Mouse (Mus musculus) kidney, adult 11 months (tissue): ENCODE data around the gene Ap2b1.

Experiments
- DNase-seq: peaks from one replicate; pipeline ENCODE4 v3.0.0; 2022

The Ap2b1 gene

DNA sequence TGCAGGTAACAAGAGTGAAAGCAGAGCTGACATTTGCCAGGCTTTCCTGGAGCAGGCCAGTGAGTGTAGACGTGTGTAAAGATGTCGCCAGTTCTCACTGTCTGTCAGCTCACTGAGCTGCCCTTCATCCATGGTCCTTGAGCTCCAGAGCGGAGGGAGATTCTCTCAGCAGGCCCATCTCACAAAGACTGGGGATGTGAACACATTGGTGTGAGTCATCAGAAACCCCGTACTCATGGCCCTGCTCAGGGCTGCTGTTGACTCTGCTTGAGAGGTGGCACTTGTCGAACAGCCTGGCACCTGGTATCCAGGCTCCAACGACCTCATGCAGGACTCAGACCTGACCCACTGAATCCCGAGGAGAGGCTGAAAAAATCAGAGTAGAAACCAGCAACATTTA lies 105.0 kb downstream of the Ap2b1 start:
- DNase-seq = no peak

DNA sequence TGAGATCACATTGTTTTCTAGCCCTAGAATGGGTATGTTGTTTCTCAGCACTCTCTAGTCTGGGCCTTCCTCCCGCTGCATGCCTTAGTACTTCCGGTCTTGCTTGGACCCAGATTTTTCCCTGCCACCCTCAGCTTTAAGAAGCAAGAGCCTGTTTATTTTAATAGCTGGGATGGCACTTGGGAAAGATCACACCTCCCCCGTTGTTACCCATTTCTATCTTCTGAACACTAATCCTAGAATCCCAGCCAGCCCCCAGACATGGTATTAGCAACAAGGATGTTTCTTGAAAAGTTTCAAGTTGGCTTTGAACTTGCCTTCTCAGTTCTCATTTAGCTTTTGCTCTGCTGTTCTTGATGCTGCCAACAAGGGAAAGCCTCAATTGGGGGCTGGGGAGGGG lies 107.6 kb downstream of the Ap2b1 start:
- no peak for DNase-seq

DNA sequence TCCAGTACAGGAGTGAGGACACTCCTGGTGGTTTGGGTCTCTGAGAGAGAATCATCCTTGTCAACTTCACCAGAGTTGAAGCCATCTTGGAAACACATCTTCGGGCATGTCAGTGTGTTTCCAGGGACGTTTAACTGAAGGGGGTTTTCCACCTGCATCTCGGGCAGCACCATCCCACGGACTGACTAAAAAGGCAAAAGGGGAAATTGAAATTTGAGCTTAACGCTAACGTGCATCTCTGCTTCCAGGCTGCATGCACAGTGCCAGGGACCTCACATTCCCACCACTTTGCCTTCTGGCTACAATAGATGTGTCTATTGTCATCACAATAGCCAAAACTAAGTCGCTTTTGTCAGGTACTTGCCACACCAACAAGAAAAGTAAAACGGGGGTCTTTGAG lies 109.4 kb downstream of the Ap2b1 start:
- no peak for DNase-seq

DNA sequence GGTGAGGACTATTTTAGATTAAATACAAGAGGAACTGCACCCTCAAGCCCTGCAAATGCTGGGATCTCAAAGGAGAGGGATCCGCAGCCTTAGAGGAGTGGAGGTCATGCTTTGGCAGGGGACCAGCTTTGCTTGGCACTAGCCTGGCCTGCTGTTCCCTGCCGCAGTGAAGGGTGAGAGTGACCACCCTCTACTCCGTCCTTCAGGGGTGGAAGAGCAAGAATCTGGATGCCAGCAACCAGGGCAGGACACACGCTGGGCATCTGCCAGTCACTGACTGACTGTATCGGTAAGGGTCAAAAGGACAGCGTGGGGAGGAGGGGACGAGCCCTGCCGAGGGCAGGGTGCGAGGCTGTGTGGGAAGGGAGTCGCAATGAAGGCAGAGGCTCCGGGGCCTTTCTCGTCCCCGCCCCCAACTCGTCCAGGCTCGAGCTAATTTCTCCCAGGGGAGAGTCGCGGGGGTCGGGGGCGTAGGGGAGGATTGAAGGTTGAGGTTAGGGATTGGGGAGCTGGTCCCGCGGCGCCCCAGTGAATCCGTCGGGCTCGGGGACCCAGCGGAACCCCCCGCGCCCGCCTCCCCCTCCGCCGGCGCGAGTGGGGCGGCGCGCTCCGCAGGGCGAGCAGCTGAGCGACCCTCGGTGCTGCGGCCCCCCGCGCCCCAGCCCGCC lies 110.4 kb downstream of the Ap2b1 start, which contains the start of gene Rasl10b:
Gene Rasl10b (plus strand): TSS at position 51 of the 668 bp plus-strand sequence.
- DNase-seq = peak; percentile 58

DNA sequence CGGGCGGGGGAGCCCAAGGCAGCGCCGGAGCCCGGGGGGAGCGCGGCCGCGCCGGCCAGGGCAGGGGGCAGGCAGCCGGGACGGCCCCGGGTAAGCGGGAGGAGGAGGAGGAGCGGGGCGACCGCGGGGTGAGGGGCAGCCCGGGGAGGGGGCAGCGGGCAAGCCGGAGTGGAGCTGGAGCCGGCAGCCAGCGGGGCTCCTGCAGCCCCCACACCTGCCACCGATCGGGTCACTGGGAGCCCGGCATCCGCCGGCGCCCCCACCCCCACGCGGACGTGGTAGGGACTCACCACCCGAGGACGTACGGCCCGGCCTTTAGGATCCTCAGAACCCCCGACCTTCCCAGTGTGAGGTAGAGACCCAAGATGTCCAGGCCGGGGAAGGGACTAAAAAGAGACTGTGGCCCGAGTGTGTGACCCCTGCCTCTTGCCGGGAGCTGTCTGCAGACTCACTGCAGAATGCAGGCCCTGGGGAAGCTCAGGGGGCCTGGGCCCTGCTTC lies 111.0 kb downstream of the Ap2b1 start:
- DNase-seq = no peak

DNA sequence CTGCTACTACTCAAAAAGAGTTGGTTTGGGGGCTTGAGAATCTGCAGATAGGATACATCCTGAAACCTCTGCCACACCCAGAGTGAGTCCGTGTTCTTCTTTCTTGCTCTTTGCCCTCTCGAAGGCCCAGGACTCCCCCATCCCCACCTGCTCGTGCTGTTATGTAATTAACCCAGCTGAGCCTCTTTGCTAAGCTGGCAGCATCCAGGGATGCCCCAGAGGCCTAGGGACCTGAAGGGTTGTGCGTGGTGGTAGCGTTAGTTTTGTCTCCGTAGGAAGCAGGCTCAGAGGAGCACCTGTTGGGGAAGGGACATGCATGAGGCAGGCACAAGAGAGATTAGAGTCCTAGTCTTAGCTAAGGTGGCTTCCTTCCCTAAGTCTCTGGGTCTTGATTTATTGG lies 111.7 kb downstream of the Ap2b1 start:
- DNase-seq = no peak

DNA sequence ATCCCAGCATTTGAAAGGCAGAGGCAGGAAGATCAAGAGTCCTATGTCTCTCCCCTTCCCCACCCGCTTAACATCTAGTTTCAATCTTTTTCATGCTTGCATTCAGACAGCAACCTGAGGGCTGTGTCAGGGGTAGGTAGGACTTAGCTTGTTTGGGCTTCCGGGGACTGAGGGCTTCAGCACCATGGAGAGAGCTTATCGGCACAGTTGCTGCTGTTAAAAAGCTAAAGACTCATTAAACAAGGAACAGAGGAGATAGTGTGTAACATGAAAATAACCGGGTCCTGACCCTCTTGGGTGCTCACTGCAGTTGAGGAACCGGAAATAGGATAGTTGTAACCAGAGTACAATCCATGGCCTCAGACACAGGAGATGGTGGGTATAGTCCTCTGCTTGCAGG lies 118.3 kb downstream of the Ap2b1 start:
- DNase-seq = peak; percentile 45

DNA sequence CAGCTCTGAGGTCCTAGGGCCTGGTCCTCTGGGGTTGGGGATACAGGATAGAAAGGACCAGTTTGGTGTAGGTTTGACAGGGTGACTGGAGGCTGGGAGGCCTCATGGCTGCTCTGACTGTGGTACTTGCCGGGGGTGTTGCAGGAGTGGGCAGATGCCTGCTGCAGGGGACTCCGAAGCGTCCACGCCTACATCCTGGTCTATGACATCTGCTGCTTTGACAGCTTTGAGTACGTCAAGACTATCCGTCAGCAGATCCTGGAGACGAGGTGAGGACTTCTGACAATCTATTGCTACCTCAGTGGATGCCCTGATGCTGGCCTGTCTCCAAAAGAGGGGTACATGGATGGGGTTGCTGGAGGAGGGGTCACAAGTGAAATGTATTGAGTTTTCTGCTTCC lies 118.9 kb downstream of the Ap2b1 start:
- DNase-seq = no peak

DNA sequence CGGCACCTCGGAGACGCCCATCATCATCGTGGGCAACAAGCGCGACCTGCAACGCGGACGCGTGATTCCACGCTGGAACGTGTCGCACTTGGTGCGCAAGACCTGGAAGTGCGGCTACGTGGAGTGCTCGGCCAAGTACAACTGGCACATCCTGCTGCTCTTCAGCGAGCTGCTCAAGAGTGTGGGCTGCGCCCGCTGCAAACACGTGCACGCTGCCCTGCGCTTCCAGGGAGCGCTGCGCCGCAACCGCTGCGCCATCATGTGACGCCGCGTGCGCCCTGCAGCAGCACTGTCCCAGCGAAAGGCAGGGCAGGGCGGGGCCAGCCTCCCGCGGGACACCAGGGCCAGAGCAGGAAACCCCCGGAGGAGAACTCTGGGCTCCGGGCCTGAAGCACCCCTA lies 119.7 kb downstream of the Ap2b1 start:
- no peak for DNase-seq

DNA sequence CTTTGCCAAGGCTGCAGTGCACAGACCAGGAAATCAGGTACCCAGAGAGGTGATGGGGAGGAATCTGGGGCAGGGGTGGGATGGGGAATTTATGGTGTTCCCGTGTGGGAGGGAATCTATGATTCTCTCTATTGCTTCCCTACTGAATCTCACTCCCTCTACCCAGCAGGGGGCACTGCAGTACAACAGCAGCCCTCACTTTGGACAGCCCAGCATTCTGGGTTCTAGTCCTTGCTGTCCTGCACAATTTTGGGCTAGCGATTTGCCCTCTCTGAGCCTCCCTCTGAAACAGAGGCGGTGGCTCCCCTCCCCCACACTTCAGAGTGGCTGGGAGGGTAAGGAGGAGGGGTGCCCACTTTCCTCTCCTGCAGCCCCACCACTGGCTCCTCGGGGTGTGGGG lies 121.5 kb downstream of the Ap2b1 start:
- no peak for DNase-seq

DNA sequence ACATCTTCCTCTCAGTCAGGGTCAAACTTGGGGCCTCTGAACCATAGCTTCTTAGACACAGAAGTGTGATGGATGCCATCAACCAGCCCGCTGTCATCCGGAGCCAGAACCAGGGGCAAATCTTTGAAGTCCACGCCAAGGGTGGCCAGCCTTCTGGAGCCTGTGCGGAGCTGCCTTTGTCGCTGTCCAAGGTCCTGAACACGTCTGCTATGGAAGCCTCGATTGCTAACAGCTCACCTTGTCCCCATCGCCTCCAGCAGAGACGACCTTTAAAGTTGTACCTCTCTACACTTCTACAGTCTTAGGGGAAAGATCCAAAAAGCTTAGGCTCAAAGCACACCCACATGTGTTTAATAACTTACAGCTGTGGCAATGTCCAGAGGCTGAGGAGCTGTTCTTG lies 122.5 kb downstream of the Ap2b1 start:
- DNase-seq = peak; percentile 26

DNA sequence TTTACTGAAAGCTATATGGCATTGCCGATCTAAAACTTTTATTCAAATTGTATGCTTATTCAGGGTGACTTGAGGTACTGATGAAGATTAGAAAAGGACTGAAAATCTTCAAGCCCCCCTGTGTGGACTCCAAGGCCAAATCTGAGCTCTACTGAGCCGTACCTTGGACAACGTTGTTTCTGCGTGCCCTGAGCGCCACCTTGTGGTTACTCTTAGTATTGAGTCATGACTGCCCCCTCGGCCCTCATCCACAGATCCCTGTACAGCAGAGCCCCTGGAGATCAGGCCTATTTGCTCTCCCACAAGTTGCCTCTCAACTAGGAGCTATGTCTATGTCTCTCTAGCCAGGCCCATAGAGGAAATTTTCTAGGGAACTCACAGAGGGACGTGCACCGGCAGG lies 125.9 kb downstream of the Ap2b1 start:
- peak; percentile 39 for DNase-seq

DNA sequence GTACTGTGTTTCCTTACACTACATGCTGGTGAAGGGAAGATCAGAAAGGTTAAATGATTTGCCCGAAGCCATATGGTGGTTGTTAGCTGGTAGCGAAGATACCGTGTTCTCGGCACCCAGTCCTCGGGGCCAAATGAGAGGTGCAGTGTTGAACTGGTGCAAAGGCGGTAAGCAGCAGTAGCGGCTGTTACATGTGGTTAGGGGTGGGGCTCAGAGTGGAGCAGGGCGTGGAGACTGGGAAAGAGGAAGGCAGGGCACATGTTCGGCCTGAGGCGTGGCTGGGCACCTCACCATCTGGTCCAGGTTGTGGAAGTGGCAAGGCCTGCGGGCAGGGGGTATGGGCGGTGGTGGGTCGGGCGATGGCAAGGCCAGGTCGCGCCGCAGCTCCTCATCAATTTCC lies 128.1 kb downstream of the Ap2b1 start:
- no peak for DNase-seq

DNA sequence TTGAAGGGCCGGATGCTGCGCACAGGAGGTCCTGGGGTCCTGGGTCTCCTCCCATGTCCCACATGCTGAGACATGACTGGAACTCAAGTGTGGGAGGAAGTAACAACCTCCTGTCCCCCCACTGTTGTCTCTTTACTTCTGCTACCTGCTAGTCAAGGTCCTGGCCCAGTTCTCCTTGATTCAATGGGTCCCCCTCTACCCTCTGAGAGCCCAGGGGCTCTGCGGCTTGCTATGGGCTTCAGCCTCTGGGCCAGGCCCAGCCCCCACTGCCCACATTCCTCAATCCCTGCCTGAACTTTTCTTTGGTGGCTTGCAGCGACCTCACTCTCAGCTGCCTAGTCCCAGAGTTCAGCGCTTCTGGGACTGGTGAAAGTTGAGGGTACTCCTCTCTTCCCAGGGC lies 130.5 kb downstream of the Ap2b1 start, which contains the start of gene Gas2l2:
Gene Gas2l2 (minus strand): TSS at position 101 of the 400 bp plus-strand sequence.
- DNase-seq = no peak

DNA sequence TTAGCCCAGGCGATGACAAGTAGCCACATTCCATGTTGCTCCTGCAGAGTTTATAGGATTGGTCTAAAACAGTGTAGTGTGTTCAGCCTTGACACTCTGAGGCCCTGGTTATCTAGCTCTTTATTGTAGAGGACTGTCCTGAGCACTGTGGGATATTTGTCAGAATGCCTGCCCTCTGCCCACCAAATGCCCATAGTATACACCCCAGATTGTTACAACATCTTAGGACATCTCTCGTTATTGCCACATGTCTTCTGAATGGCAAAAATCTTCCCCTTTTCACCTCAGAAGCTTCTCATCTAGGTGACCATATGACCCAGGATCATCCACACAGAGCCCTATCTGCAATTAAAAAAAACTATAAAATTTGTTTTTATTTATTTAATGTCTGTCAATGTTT lies 133.7 kb downstream of the Ap2b1 start:
- no peak for DNase-seq

DNA sequence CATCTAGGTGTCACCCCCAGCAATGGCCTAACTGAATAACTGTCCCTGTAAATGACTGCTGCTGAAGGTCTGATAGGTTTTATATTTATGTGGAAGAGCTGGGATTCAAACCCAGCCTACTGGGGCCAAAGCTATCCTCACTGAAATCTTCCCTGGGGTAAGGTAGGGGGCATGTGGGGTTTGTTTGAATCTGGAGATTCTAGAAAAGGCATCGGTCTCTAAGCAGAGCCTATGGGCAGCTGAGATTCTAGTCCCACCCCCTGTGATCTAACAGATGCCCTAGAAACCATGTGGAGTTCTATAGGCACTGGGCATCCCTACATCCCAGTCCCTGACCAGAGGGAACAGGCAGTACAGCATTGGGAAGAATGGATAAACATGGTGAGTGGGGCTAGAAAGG lies 138.6 kb downstream of the Ap2b1 start, which contains the start of gene 1700020L24Rik:
Gene 1700020L24Rik (plus strand): TSS at position 301 of the 400 bp plus-strand sequence.
- no peak for DNase-seq

DNA sequence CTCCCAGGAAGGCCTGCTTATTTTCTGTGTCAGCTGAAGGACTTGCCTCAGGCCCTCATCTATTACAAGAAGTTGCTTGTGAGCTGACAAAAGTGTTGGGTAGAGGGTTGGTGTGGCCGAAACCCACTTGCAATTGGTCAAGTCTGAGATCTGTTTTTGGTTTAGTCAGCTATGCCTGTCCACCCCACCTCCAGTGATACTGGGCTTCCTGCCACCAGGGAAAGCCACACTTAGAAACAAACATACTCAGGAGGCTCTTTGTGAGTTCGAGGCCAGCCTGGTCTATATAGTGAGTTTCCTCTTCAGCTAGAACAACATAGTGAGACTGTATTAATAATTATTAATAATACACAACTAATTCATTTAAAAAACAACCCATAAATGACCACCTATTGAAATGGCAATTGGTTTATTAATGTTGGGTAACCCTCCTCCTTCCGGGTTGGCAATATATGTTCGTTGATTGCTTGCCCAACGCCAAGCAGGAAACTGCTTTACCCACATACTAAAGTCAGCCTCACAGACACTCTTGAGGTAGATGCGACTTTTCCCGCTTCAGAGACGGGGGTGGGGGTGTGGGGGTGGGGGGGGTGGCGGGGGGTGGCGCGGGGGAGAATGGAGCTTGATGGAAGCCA lies 140.7 kb downstream of the Ap2b1 start:
- DNase-seq = no peak

DNA sequence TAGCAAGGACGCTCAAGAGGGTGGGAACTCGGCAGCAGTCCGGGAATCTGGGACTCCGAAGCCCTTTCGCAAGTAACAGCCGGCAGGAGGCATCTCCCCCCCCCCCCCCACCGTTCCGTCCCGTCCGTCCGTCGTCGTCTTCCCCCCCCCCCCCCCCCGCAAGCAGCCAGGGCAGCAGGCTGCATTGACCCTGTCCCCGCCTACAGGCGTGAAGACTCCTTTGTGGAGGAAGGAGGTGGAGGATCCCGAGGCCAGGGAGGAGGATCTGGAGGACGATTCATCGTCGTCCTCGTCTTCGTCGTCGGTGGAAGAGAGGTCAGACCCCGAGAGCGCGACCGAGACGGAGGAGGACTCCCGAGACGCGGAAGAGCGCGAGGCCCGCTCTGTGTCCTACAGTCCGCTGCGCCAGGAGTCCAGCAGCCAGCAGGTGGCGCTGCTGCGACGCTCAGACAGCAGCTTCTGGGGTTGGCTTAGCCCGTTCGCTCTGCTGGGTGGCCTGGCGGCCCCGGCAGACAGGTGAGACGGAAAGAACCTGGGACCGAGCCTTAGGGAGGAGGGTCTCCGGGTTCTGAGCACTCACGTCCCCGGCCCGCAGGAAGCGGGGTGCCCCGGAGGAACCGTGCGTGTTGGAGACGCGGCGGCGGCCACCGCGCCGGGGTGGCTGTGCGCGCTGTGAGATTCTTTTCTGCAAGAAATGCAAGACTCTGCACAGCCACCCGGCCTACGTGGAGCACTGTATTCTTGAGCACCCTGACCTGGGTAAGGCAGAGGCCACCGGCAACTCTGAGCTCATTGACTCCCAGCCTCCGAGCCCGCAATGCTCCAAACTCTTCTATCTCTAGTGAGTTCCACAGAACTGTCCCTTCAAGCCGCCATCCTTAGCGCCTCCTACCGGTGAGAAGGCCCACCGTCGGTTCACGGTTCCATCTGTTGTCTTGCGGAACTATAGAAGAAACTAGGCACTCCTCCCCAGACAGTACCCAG lies 141.5 kb downstream of the Ap2b1 start:
- peak; percentile 78 for DNase-seq

DNA sequence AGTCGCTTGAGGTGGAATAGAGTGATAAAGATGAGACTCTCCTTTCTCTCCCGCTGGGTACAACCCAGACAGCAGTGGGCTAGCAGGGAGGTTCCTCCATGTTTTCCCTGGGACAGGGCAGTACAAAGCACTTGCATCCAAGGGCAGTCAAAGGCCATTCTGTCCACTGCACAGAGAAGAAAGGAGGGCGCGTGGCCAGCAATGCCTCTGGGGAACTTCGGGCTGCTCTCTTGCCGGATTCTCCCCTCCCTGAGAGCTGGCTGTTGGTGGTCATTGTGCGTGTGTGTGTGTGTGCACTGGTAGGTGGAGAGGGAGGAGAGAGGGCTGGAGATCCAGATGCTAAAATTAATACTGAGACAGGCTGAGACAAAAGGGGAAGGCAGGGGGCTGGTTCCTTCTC lies 142.4 kb downstream of the Ap2b1 start:
- peak; percentile 28 for DNase-seq

DNA sequence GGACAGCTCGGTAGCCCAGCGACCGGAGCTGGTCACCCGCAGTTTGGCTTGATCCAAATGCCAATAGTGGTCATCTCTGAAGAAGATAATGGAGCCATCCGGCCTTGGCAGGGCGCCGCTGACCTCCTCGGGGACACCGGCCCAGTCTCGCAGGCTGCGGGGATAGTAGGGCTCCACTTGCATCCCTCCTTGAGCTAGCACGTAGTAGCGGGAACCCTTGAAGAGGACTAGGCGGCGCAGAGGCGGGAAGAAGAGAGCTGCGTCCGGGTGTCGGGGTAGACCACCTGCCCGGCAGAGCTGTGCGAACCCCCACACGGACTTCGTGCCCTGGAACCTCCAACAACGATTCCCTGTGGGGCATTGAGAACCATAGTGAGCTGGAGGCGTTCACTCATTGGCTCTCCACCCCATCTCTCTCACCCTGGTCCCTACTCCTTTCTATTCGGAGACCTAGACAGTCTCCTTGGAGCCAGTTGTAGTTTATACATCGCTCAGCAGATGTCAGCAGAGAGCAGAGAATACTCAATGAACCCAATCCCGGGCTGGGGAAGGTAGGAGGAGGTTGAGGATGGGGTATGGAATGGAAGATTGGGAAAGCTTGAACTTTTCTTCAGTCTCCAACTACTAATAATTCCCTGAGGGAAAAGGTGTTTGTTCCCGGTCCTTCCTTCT lies 143.9 kb downstream of the Ap2b1 start:
- DNase-seq = peak; percentile 54

DNA sequence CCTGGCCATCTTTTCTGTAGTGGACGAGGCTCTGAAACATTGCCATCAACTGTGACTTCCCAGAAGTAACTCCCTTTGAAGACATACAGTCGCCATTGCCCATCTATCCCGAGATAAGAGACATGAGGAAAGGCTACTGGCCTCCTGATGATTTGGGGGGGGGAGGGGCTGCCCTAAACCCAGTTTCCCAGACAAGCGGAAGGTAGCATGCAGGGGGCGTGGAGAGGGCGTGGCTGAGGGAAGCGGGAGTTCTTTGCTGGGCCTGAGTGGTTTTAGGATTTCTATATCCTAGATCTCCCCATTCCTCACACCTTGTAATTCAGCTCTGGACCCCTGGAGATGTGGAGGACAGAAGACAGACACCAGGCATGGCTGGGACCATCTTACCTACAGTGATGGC lies 145.0 kb downstream of the Ap2b1 start:
- no peak for DNase-seq

DNA sequence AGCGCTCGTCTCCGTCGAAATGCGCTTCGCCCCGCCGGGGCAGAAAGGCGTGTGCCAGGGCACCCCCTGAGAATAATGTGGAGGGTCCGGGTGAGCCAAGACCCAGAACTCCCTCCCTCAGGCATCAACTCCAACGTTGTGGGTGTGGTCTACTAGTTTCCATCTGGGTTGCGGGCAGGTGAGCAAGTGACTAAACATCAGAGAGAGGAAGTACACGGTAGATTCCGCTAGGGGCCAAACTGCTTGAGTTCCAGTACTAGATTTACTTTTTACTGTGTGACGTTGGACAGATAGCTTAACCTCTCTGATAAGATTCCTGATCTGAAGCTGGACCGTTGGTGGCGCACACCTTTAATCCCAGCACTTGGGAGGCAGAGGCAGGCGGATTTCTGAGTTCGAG lies 146.2 kb downstream of the Ap2b1 start:
- DNase-seq = no peak

DNA sequence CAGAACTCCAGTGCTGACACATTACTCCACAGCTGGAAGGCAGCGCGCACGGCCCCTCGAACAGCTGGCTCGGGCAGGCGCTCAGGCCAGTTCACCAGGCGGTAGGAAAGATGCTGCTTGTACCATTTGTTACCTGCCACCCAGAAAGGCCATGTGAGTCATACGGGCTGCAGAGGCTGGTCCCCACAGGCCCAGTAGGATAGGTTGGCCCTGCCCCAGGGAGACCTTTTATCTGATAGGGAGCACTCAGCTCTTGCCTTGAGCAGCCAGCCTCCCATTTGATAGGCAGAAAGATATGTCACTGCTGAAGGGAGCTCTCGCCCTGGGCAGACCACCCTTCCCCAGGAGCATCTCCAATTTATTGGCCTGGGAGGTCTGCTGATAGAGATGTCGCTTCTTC lies 148.8 kb downstream of the Ap2b1 start:
- DNase-seq = no peak
